Mouse (Mus musculus): Measurements from ENCODE around the gene Msi2.

The Msi2 gene

GRCm38 (mm10) chr11:88471981-88472647 lies 246.2 kb downstream of the Msi2 start:
- DNase-seq, result peak; percentile 54

- no peak for DNase-seq
These were observed 247.7 kb downstream of the Msi2 start for GRCm38 (mm10) chr11:88470599-88470998.

GRCm38 (mm10) chr11:88468996-88469395 lies 249.3 kb downstream of the Msi2 start:
- DNase-seq, result no peak

GRCm38 (mm10) chr11:88467498-88468245 lies 250.6 kb downstream of the Msi2 start:
- peak; percentile 83 for DNase-seq

GRCm38 (mm10) chr11:88463951-88464350 lies 254.4 kb downstream of the Msi2 start:
- DNase-seq, result no peak

- no peak for DNase-seq
These were observed 255.5 kb downstream of the Msi2 start for GRCm38 (mm10) chr11:88462789-88463188.

GRCm38 (mm10) chr11:88461601-88462000 lies 256.7 kb downstream of the Msi2 start:
- no peak for DNase-seq

- peak; percentile 78 for DNase-seq
These were observed 258.2 kb downstream of the Msi2 start for GRCm38 (mm10) chr11:88459946-88460736.

- peak; percentile 12 for DNase-seq
These were observed 261.0 kb downstream of the Msi2 start for GRCm38 (mm10) chr11:88457241-88457738.

- no peak for DNase-seq
These were observed 263.2 kb downstream of the Msi2 start for GRCm38 (mm10) chr11:88454867-88455806.

- no peak for DNase-seq
These were observed 269.1 kb downstream of the Msi2 start for GRCm38 (mm10) chr11:88449180-88449579.

GRCm38 (mm10) chr11:88448571-88448970 lies 269.7 kb downstream of the Msi2 start:
- DNase-seq, result no peak

- DNase-seq, result no peak
These were observed 271.0 kb downstream of the Msi2 start for GRCm38 (mm10) chr11:88447350-88447749.

GRCm38 (mm10) chr11:88443905-88444304 lies 274.4 kb downstream of the Msi2 start:
- no peak for DNase-seq

GRCm38 (mm10) chr11:88443291-88443690 lies 275.0 kb downstream of the Msi2 start:
- DNase-seq, result no peak

- DNase-seq, result no peak
These were observed 276.2 kb downstream of the Msi2 start for GRCm38 (mm10) chr11:88441871-88442740.

GRCm38 (mm10) chr11:88438659-88439058 lies 279.7 kb downstream of the Msi2 start:
- DNase-seq, result no peak

- no peak for DNase-seq
These were observed 281.7 kb downstream of the Msi2 start for GRCm38 (mm10) chr11:88436596-88436995.

GRCm38 (mm10) chr11:88435543-88435942 lies 282.8 kb downstream of the Msi2 start:
- no peak for DNase-seq

- DNase-seq, result no peak
These were observed 286.7 kb downstream of the Msi2 start for GRCm38 (mm10) chr11:88431363-88432269.
